Mouse (Mus musculus) embryonic fibroblast, embryonic 13.5 days (primary cell): ENCODE data around the gene Maml3.

Experiments used
- CTCF ChIP-seq: IDR thresholded peaks from 2 replicates; pipeline ENCODE4 v1.5.1; 2011; ENCODE audit warnings: mild to moderate bottlenecking, control low read depth, low read length, moderate library complexity, borderline replicate concordance; ENCODE audit not compliant: insufficient read depth
- POLR2A ChIP-seq: IDR thresholded peaks from 2 replicates; pipeline ENCODE4 v1.6.1; 2011; ENCODE audit warnings: low read depth, mild to moderate bottlenecking, control low read depth, low read length, moderate library complexity

GRCm38 (mm10) chr3:51905903-51906302 is 199.0 kb downstream of the Maml3 start:
- TF ChIP-seq CTCF (no peak), POLR2A (no peak)
